8 mouse cellular contexts compared by ENCODE assay signal in genomic region chr11:94209695-94210131, GRCm38 (mm10). TPM values are rescaled to one million over a fixed set of nuclear protein-coding genes. Genes with fewer than 3 reads are reported as not detected.
DNase-seq lines count a peak whose midpoint lies in the region; ATAC-seq and TF ChIP-seq lines count a peak whose summit lies in the region.

No protein-coding gene starts in this region.

- H3K36me3 ChIP-seq in forebrain, embryonic 13.5 days (ENCODE audit: poor library complexity, severe bottlenecking), result peaks cover 12% of the 10 kb centered on the region
- peaks cover 11% of the 10 kb centered on the region for H3K36me3 ChIP-seq in limb, embryonic 12.5 days
- H3K36me3 ChIP-seq in midbrain, postnatal 0 days (ENCODE audit: insufficient read depth, low read length), result peaks cover 10% of the 10 kb centered on the region; the same call in 1 of the 2 replicates

- ATAC-seq in forebrain, embryonic 13.5 days, result no peak
- ATAC-seq in limb, embryonic 12.5 days (ENCODE audit: insufficient number of reproducible peaks, insufficient read depth, low FRiP score, low TSS enrichment, low read depth), result no peak
- ATAC-seq in midbrain, postnatal 0 days (ENCODE audit: low FRiP score), result no peak

- H3K27me3 ChIP-seq in forebrain, embryonic 13.5 days, result no peaks in the 10 kb centered on the region
- no peaks in the 10 kb centered on the region for H3K27me3 ChIP-seq in limb, embryonic 12.5 days
- no peaks in the 10 kb centered on the region for H3K27me3 ChIP-seq in midbrain, postnatal 0 days (ENCODE audit: insufficient read depth, low read length)

- peak overlapping the region; percentile 54 for H3K4me3 ChIP-seq in forebrain, embryonic 13.5 days
- peak overlapping the region; percentile 96 for H3K4me3 ChIP-seq in limb, embryonic 12.5 days (replicated peaks)
- H3K4me3 ChIP-seq in midbrain, postnatal 0 days (ENCODE audit: low read depth, low read length), result peak overlapping the region; percentile 42

- peak overlapping the region; percentile 97 for H3K27ac ChIP-seq in forebrain, embryonic 13.5 days
- H3K27ac ChIP-seq in limb, embryonic 12.5 days, result peak overlapping the region; percentile 96
- peak overlapping the region; percentile 97 for H3K27ac ChIP-seq in midbrain, postnatal 0 days (ENCODE audit: low read depth, low read length)

- H3K4me1 ChIP-seq in forebrain, embryonic 13.5 days, result peaks cover 21% of the 10 kb centered on the region
- H3K4me1 ChIP-seq in limb, embryonic 12.5 days (replicated peaks), result peaks cover 17% of the 10 kb centered on the region
- H3K4me1 ChIP-seq in midbrain, postnatal 0 days (ENCODE audit: insufficient read depth, low read length), result peaks cover 4% of the 10 kb centered on the region; the same call in 1 of the 2 replicates

- DNase-seq in left cerebral cortex, adult 18-20 months (ENCODE audit: low spot score in 2 of 2), result peak; percentile 23 to 52
- no peak for DNase-seq in left cerebral cortex, adult 11 months (ENCODE audit: low spot score)
- DNase-seq in R1 (ENCODE audit: low read depth, low spot score), result peak; percentile 58
- DNase-seq in midbrain, postnatal 0 days (ENCODE audit: low spot score), result no peak
- no peak for DNase-seq in thymus, adult 18-20 months
- no peak for DNase-seq in adrenal gland, adult 2 months

- H3K9ac ChIP-seq in forebrain, embryonic 13.5 days, result peak overlapping the region; percentile 70
- peak overlapping the region; percentile 59 for H3K9ac ChIP-seq in limb, embryonic 12.5 days (replicated peaks)
- H3K9ac ChIP-seq in midbrain, postnatal 0 days (replicated peaks; ENCODE audit: low read length, poor library complexity, severe bottlenecking), result peak overlapping the region; percentile 76

- TF ChIP-seq CTCF in midbrain, postnatal 0 days (IDR thresholded peaks at IDR 0.05), result no peak

- H3K9me3 ChIP-seq in forebrain, embryonic 13.5 days (replicated peaks), result no peaks in the 10 kb centered on the region
- no peaks in the 10 kb centered on the region for H3K9me3 ChIP-seq in limb, embryonic 12.5 days
- H3K9me3 ChIP-seq in midbrain, postnatal 0 days (ENCODE audit: low read length), result no peaks in the 10 kb centered on the region

- peak overlapping the region; percentile 95 for H3K4me2 ChIP-seq in forebrain, embryonic 13.5 days
- H3K4me2 ChIP-seq in limb, embryonic 12.5 days, result peak overlapping the region; percentile 93
- peak overlapping the region; percentile 79 for H3K4me2 ChIP-seq in midbrain, postnatal 0 days (ENCODE audit: low read depth, low read length, poor library complexity, severe bottlenecking)

- WGBS in forebrain, embryonic 13.5 days, result 1% methylated on average over 14 of the region's 14 CpGs
- WGBS in limb, embryonic 12.5 days, result under 1% methylated on average over 14 of the region's 14 CpGs
- 2% methylated on average over 14 of the region's 14 CpGs for WGBS in midbrain, postnatal 0 days

RNA-seq across cellular contexts. Expression of gene Tob1, which starts 1.5 kb away (rescaled TPM):
- total RNA-seq in left cerebral cortex, adult 18-20 months (2021), result 10 to 100 TPM; 40.6 to 42.1 TPM
- polyA plus RNA-seq in forebrain, embryonic 13.5 days (2015; fragmentation: Nextera tagmentation; extraction: Ambion mirVana), result 39.0 and 41.0 TPM in 2 replicates
- polyA plus RNA-seq in limb, embryonic 12.5 days (2016; fragmentation: Nextera tagmentation; extraction: Ambion mirVana), result 36.8 and 37.1 TPM in 2 replicates
- 15.6 and 20.4 TPM in 2 replicates for total RNA-seq in midbrain, postnatal 0 days (2014; rRNA removed)
- polyA plus RNA-seq in midbrain, postnatal 0 days (2015; fragmentation: Nextera tagmentation; extraction: Ambion mirVana), result 25.5 and 27.9 TPM in 2 replicates
- total RNA-seq in adrenal gland, adult 2 months (2021), result 100 to 1,000 TPM; 208 to 296 TPM
- polyA plus RNA-seq in adrenal gland, adult 2 months (2012; rRNA removed), result 332 and 340 TPM in 2 replicates

RNA-seq across cellular contexts. Expression of gene Wfikkn2, which starts 36.1 kb away (rescaled TPM):
- total RNA-seq in left cerebral cortex, adult 18-20 months (2021), result 1 to 10 TPM; 1.8 to 2.2 TPM
- 3.7 and 4.6 TPM in 2 replicates for polyA plus RNA-seq in forebrain, embryonic 13.5 days (2015; fragmentation: Nextera tagmentation; extraction: Ambion mirVana)
- polyA plus RNA-seq in limb, embryonic 12.5 days (2016; fragmentation: Nextera tagmentation; extraction: Ambion mirVana), result 20.6 and 22.6 TPM in 2 replicates
- total RNA-seq in midbrain, postnatal 0 days (2014; rRNA removed), result 5.0 and 10.0 TPM in 2 replicates
- 2.6 and 2.7 TPM in 2 replicates for polyA plus RNA-seq in midbrain, postnatal 0 days (2015; fragmentation: Nextera tagmentation; extraction: Ambion mirVana)
- total RNA-seq in adrenal gland, adult 2 months (2021), result 1 to 10 TPM in 1 of 2 experiments, under 1 TPM in 1; 0.55 to 1.3 TPM
- polyA plus RNA-seq in adrenal gland, adult 2 months (2012; rRNA removed), result 0.32 and 0.52 TPM in 2 replicates

Comparison
In these comparisons a context has a peak if more than half of its experiments do, and no peak if none do; other contexts are left out.
1. DNase-seq: peak in left cerebral cortex, adult 18-20 months (2 of 2) and R1 (single experiment); none in left cerebral cortex, adult 11 months (single experiment), midbrain, postnatal 0 days (single experiment), thymus, adult 18-20 months (0 of 2) and adrenal gland, adult 2 months (single experiment).
2. H3K4me3 ChIP-seq: peak in every context shown above with its lines; median percentile 96 in limb, embryonic 12.5 days; 54 in forebrain, embryonic 13.5 days; 42 in midbrain, postnatal 0 days.
3. Peak in every context shown above with its lines, with median percentiles within 50 percentile points of each other: H3K27ac ChIP-seq, H3K4me2 ChIP-seq and H3K9ac ChIP-seq.